Mouse (Mus musculus) erythroblast, embryonic 14.5 days (primary cell): ENCODE results near the gene Eif3i.

Experiments
- GATA1 ChIP-seq: IDR thresholded peaks from 2 replicates; pipeline ENCODE4 v1.6.1; 2012; ENCODE audit warnings: low read length, inconsistent platforms, mixed read lengths
- TAL1 ChIP-seq: IDR thresholded peaks from 3 replicates; pipeline ENCODE4 v1.6.1; 2012; ENCODE audit warnings: low read length, inconsistent platforms, mixed read lengths

- no peak for TF ChIP-seq GATA1
- TF ChIP-seq TAL1: no peak
Observed at GRCm38 (mm10) chr4:129640101-129640637, 39.7 kb upstream of the Eif3i start.
